Mouse (Mus musculus) intestine, embryonic 14.5 days (tissue): ENCODE results near the gene Gm19402. TPM values are rescaled to one million over a fixed set of nuclear protein-coding genes. Genes with fewer than 3 reads are reported as not detected.
"Not testable (repeated sequence)": the region's sequence is repeated elsewhere in the genome, so short reads cannot be mapped to it uniquely, and the experiment has no call there.

Source experiments
- ATAC-seq: fragments of 200-750 bp; cut with Nextera tagmentation; replicated peaks from 2 replicates; pipeline ENCODE4 v1.8.0; 2017; ENCODE audit warnings: low read depth, moderate number of reproducible peaks, moderate TSS enrichment, moderate library complexity; ENCODE audit not compliant: low FRiP score, low TSS enrichment
- DNase-seq: peaks from one replicate; pipeline ENCODE4 v3.0.0-alpha.2; 2018; ENCODE audit warnings: low spot score
- H3K27ac ChIP-seq: fragments of 300-500 bp; sonication (generic); 2 replicates; pipeline ENCODE4 v1.5.1; 2014; ENCODE audit warnings: low read depth, mild to moderate bottlenecking, control low read depth
- H3K27me3 ChIP-seq: fragments of 300-500 bp; sonication (generic); replicated peaks from 2 replicates; pipeline ENCODE4 v1.6.1; 2014; ENCODE audit warnings: low read length, control low read depth; ENCODE audit not compliant: control insufficient read depth, insufficient read depth
- H3K36me3 ChIP-seq: fragments of 300-500 bp; sonication (generic); 2 replicates; pipeline ENCODE4 v1.6.1; 2014; ENCODE audit warnings: low read length, control low read depth; ENCODE audit not compliant: control insufficient read depth, insufficient read depth
- H3K4me1 ChIP-seq: fragments of 300-500 bp; sonication (generic); replicated peaks from 2 replicates; pipeline ENCODE4 v1.6.1; 2014; ENCODE audit warnings: low read length, control low read depth, mixed read lengths; ENCODE audit not compliant: control insufficient read depth, insufficient read depth
- H3K4me2 ChIP-seq: fragments of 300-500 bp; sonication (generic); 2 replicates; pipeline ENCODE4 v1.6.1; 2014; ENCODE audit warnings: low read length
- H3K4me3 ChIP-seq: fragments of 300-500 bp; sonication (generic); 2 replicates; pipeline ENCODE4 v1.5.1; 2014; ENCODE audit warnings: low read depth, low read length, control low read depth, mixed read lengths
- H3K9ac ChIP-seq: fragments of 300-500 bp; sonication (generic); 2 replicates; pipeline ENCODE4 v1.6.1; 2014; ENCODE audit warnings: mild to moderate bottlenecking, low read length
- H3K9me3 ChIP-seq: fragments of 300-500 bp; sonication (generic); 2 replicates; pipeline ENCODE4 v1.6.1; 2016; ENCODE audit warnings: low read length, control low read depth; ENCODE audit not compliant: control insufficient read depth
- WGBS: fragments of 180-500 bp; shearing (Covaris S2); extraction: QIAGEN DNeasy Blood & Tissue Kit; methylation state at CpG from one replicate; pipeline ENCODE4 v1.1.7; 2014; 5-methylcytosine and 5-hydroxymethylcytosine counted together
- polyA plus RNA-seq: library from polyadenylated mRNA; unstranded; fragments of >200 nt; fragmentation: Nextera tagmentation; extraction: Ambion mirVana; gene quantifications from 2 replicates; pipeline ENCODE4 v1.2.1, GENCODE M21; 2014

The Gm19402 gene
- polyA plus RNA-seq: not detected in 2 replicates

DNA sequence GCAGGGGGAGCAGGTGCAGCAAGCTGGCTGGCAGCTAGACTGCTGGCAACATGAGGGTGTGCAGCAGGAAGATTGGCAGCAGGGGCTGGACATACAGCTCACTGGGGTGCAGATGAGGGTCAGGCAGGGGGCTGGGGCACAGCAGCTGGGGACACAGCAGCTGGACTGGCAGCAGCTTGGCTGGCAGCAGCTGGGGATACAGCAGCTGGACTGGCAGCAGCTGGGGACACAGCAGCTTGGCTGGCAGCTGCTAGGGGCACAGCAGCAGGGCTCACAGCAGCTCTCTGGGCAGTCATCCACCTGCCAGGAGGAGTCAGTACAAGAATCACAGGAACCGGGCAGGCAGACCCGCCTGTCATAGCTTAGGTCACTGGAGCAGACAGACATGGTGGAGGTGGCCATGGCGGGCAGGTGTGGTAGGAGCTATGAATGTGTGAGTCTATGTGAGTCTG, at the start of gene Gm19402:
Gene Gm19402 (minus strand): TSS at position 402 of the 452 bp plus-strand sequence.
- H3K9ac ChIP-seq, H3K4me3 ChIP-seq, H3K27ac ChIP-seq, H3K36me3 ChIP-seq, DNase-seq, H3K4me2 ChIP-seq, ATAC-seq, H3K4me1 ChIP-seq, H3K9me3 ChIP-seq: not testable (repeated sequence)
- H3K27me3 ChIP-seq: peaks cover 25% of the 10 kb centered on the region
- 74% methylated on average over 3 of the region's 3 CpGs for WGBS

DNA sequence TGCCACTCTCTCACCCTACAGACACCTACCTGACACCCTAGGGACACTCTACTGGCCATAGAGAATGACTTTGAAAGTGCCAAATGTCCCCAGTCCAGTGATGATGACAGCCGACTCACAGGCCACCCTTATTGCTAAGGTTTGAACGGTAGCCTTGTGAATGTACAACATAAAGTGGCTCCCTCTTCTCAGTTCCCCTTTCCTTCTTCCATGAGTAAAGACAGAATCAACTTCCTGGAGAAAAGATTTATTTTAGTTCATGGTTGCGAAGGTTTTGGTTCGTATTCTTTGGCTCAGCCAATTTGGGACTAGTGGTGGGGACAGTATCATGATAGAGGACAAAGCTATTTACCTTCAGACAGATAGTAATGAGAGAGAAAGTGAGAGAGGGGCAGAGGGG, 48.4 kb upstream of the Gm19402 start:
- Histone ChIP-seq H3K9ac (no peak overlapping the region), H3K36me3 (no peaks in the 10 kb centered on the region), H3K27ac (no peak overlapping the region), H3K4me3 (no peak overlapping the region), H3K9me3 (peaks cover 8% of the 10 kb centered on the region), H3K27me3 (no peaks in the 10 kb centered on the region), H3K4me2 (no peak overlapping the region), H3K4me1 (no peaks in the 10 kb centered on the region)
- DNase-seq (no peak), ATAC-seq (no peak)
- 80% methylated on average over 4 of the region's 4 CpGs for WGBS

DNA sequence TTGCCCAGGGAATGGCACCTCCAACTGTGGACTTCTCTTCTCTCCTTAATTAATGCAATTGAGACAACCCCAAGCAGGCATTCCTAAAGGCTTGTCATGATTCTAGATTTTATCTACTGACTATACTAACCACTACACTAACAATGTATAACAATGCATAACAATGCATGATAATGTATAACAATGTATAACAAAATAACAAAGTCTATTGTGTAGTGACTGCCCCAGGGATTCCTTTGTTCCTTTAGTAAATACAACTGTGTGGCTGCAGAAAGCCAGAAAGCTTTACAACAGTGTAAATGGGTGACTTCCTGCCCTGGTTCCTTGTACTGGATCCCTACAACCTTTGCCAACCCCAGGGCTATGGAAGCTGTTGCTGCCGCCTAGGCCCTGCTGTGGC, 45.4 kb upstream of the Gm19402 start:
- peaks cover 8% of the 10 kb centered on the region for H3K9me3 ChIP-seq
- no peak overlapping the region for H3K4me2 ChIP-seq
- no peak overlapping the region for H3K9ac ChIP-seq
- H3K4me1 ChIP-seq: no peaks in the 10 kb centered on the region
- no peak overlapping the region for H3K4me3 ChIP-seq
- no peak for ATAC-seq
- 100% methylated on average over 1 of the region's 1 CpGs for WGBS
- H3K36me3 ChIP-seq: no peaks in the 10 kb centered on the region
- H3K27me3 ChIP-seq: no peaks in the 10 kb centered on the region
- DNase-seq: no peak
- no peak overlapping the region for H3K27ac ChIP-seq

DNA sequence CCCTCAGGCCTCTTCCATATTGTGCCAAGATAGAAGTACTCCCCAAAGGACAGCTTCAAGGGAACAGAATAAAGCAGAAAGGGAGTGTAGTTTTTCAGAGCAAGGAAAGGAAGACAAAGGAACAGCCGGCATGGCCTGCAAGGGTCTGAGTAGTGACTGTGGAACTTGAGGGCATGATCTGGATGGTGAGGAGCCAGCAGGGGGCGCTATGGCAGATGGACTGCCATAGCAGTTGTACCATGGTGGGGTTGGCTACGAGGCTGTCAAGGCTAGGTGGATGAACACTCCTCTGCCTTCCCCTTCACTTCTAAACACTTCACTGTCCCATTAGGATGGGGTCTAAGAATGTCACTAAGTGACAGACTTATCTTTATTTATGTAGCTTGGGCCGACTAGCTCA, 38.7 kb upstream of the Gm19402 start:
- Histone ChIP-seq H3K9ac (no peak overlapping the region), H3K4me1 (no peaks in the 10 kb centered on the region), H3K27me3 (no peaks in the 10 kb centered on the region), H3K27ac (no peak overlapping the region), H3K4me2 (no peak overlapping the region), H3K4me3 (no peak overlapping the region), H3K36me3 (no peaks in the 10 kb centered on the region), H3K9me3 (no peaks in the 10 kb centered on the region)
- ATAC-seq (no peak), DNase-seq (no peak)
- 51% methylated on average over 4 of the region's 4 CpGs for WGBS

DNA sequence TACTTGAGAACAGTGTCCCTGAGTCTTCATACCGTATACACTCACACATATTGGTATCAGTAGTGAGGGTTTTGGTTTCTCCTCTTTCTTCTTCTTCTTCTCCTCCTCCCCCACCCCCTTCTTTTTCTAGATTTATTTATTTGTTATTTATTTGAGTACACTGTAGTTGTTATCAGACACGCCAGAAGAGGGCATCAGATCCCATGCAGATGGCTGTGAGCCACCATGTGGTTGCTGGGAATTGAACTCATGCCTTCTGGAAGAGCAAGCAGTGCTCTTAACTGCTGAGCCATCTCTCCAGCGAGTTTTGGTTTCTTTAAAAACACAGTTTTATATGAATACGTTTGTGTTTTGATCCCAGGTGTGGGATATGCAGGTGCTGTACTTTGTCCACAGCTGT, 37.7 kb upstream of the Gm19402 start:
- H3K27ac ChIP-seq: no peak overlapping the region
- H3K4me3 ChIP-seq: no peak overlapping the region
- ATAC-seq (no peak), DNase-seq (no peak)
- no peaks in the 10 kb centered on the region for H3K4me1 ChIP-seq
- no peaks in the 10 kb centered on the region for H3K27me3 ChIP-seq
- no peak overlapping the region for H3K4me2 ChIP-seq
- WGBS: 61% methylated on average over 4 of the region's 4 CpGs
- no peak overlapping the region for H3K9ac ChIP-seq
- no peaks in the 10 kb centered on the region for H3K36me3 ChIP-seq
- H3K9me3 ChIP-seq: no peaks in the 10 kb centered on the region

DNA sequence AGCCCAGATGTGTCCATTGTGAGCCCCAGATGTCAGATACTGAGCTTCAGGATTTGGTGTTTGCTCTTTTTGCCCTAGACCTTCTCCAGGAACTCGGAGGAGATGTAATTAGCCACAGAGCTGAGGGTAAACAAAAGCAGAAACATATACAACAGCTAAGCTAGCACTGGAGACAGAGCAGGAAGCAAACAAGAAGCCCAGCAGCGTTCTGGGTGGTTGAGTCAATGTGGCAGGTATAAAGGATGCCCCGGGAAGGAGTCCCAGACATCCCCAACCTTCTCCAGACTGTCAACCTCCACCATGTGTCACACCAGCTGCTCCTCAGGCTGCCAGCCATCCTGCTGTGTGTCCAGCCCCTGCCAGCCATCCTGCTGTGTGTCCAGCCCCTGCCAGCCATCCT, 35.6 kb upstream of the Gm19402 start, which contains the start of gene Gm10100:
Gene Gm10100 (plus strand): TSS at position 301 of the 400 bp plus-strand sequence.
- Histone ChIP-seq H3K4me3 (no peak within 1 kb of the TSS), H3K4me2 (no peak within 1 kb of the TSS), H3K9me3 (no peaks in the 10 kb centered on the region), H3K27me3 (no peaks in the 10 kb centered on the region), H3K4me1 (no peaks in the 10 kb centered on the region), H3K27ac (no peak within 1 kb of the TSS), H3K9ac (no peak within 1 kb of the TSS), H3K36me3 (no peaks in the 10 kb centered on the region)
- no peak for DNase-seq
- no peak for ATAC-seq
- 26% methylated on average over 3 of the region's 3 CpGs for WGBS

DNA sequence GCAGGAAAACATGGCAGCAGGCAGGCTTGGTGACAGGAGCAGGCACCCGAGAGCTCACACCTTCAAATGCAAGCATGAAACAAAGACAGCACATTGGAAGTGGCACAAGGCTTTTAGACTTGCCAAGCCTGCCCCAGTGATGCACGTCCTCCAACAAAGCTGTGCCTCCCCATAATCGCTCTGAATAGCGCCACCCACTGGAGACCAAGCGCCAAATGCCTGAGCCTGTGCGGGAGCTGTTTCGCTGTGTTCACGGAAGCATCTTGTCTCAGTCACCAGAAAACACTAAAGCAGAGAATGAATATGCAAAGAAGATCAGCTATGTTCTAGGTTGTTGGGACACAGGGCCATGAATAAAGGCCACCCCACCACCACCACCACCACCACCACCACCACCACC, 34.3 kb upstream of the Gm19402 start:
- 76% methylated on average over 8 of the region's 8 CpGs for WGBS
- no peaks in the 10 kb centered on the region for H3K36me3 ChIP-seq

DNA sequence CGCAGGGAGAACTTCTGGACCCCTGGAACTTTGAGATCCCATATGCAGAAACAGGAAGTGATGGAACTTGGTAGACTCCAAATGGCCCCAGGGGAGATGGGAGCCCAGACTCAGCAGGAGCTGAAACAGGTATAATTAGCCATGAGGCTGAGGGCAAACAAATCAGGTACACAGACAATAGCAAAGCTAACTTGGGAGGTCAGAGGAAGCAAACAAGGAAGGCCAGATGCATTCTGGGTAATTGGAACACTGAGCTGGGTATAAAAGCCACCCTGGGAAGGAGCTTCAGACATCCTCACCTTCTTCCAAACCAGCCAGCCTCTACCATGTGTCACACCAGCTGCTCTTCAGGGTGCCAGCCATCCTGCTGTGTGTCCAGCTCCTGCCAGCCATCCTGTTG, 29.7 kb upstream of the Gm19402 start, which contains the start of gene Krtap12-1:
Gene Krtap12-1 (plus strand): TSS at position 301 of the 400 bp plus-strand sequence.
- H3K4me3 ChIP-seq, DNase-seq, H3K27me3 ChIP-seq, H3K4me1 ChIP-seq, ATAC-seq, H3K9ac ChIP-seq, H3K36me3 ChIP-seq, H3K9me3 ChIP-seq, H3K4me2 ChIP-seq, H3K27ac ChIP-seq: not testable (repeated sequence)
- WGBS: 87% methylated on average over 1 of the region's 1 CpGs

More for the DNA sequence above, 34.3 kb upstream of the Gm19402 start:
- Histone ChIP-seq H3K9ac (no peak overlapping the region), H3K4me1 (no peaks in the 10 kb centered on the region), H3K4me2 (no peak overlapping the region), H3K27me3 (no peaks in the 10 kb centered on the region), H3K9me3 (no peaks in the 10 kb centered on the region), H3K27ac (no peak overlapping the region), H3K4me3 (no peak overlapping the region)
- DNase-seq (no peak), ATAC-seq (no peak)

DNA sequence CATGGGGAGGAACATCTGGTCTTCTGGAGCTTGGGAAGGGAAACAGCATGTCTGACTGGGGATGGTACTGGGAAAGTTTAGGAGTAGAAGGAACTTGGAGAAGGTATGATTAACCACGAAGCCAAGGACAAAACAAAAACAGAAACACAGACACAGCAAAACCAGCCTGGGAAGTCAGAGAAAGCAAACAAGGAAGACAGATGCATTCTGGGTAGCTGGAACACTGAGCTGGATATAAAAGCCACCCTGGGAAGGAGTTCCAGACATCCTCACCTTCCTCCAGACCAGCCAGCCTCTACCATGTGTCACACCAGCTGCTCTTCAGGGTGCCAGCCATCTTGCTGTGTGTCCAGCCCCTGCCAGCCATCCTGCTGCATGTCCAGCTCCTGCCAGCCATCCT, 24.9 kb upstream of the Gm19402 start, which contains the start of gene Gm10142:
Gene Gm10142 (plus strand): TSS at position 301 of the 400 bp plus-strand sequence.
- no peaks in the 10 kb centered on the region for H3K4me1 ChIP-seq
- H3K4me2 ChIP-seq: no peak within 1 kb of the TSS
- no peaks in the 10 kb centered on the region for H3K36me3 ChIP-seq
- no peak within 1 kb of the TSS for H3K27ac ChIP-seq
- H3K27me3 ChIP-seq: no peaks in the 10 kb centered on the region
- no peak for DNase-seq
- 82% methylated on average over 1 of the region's 1 CpGs for WGBS
- no peak within 1 kb of the TSS for H3K4me3 ChIP-seq
- no peak for ATAC-seq
- 0 out of 2 replicates have a peak, but pooled peaks cover 4% of the 10 kb centered on the region for H3K9me3 ChIP-seq
- no peak within 1 kb of the TSS for H3K9ac ChIP-seq
